Mouse (Mus musculus): ENCODE data around the gene Slc1a7. TPM values are rescaled to one million over a fixed set of nuclear protein-coding genes. Genes with fewer than 3 reads are reported as not detected.

Slc1a7 gene
- total RNA-seq, 2 experiments from 2014 or later = 0.11 to 0.26 TPM

- DNase-seq = peak; percentile 79
Measured at GRCm38 (mm10) chr4:108015067-108015765, 47.1 kb downstream of the Slc1a7 start.

GRCm38 (mm10) chr4:108016321-108016720, 48.2 kb downstream of the Slc1a7 start:
- DNase-seq = no peak

- DNase-seq = no peak
Measured at GRCm38 (mm10) chr4:108017839-108018238, 49.7 kb downstream of the Slc1a7 start.

- no peak for DNase-seq
Measured at GRCm38 (mm10) chr4:108018241-108018923, 50.2 kb downstream of the Slc1a7 start.

GRCm38 (mm10) chr4:108018961-108019921, 51.1 kb downstream of the Slc1a7 start:
- no peak for DNase-seq

GRCm38 (mm10) chr4:108020178-108020577, 52.0 kb downstream of the Slc1a7 start:
- DNase-seq = no peak

- DNase-seq = no peak
Measured at GRCm38 (mm10) chr4:108023186-108023585, 55.1 kb downstream of the Slc1a7 start.

- DNase-seq = peak; percentile 78
Measured at GRCm38 (mm10) chr4:108024641-108025040, 56.5 kb downstream of the Slc1a7 start.

GRCm38 (mm10) chr4:108025269-108025668, 57.1 kb downstream of the Slc1a7 start:
- DNase-seq = no peak

- DNase-seq = no peak
Measured at GRCm38 (mm10) chr4:108026193-108026592, 58.1 kb downstream of the Slc1a7 start.

GRCm38 (mm10) chr4:108030888-108031501, 62.9 kb downstream of the Slc1a7 start:
- no peak for DNase-seq

GRCm38 (mm10) chr4:108031502-108032351, 63.6 kb downstream of the Slc1a7 start:
- DNase-seq = peak; percentile 73

- DNase-seq = no peak
Measured at GRCm38 (mm10) chr4:108032352-108032849, 64.3 kb downstream of the Slc1a7 start.

- DNase-seq = no peak
Measured at GRCm38 (mm10) chr4:108033041-108033764, 65.1 kb downstream of the Slc1a7 start.

GRCm38 (mm10) chr4:108037027-108037426, 68.9 kb downstream of the Slc1a7 start:
- peak; percentile 46 for DNase-seq

GRCm38 (mm10) chr4:108045136-108046107, 77.3 kb downstream of the Slc1a7 start:
- no peak for DNase-seq

- DNase-seq = peak; percentile 39
Measured at GRCm38 (mm10) chr4:108046136-108046535, 78.0 kb downstream of the Slc1a7 start.

GRCm38 (mm10) chr4:108051687-108052274, 83.6 kb downstream of the Slc1a7 start:
- peak; percentile 48 for DNase-seq

Data from gastrocnemius, postnatal 25 days (tissue).